Mouse (Mus musculus) MEL (cell line): ENCODE measurements at regions not wholly inside any gene's neighbourhood (a gene's known extent, or its start where the extent isn't known, plus 50 kb on each side); places are given as distances from the start of the nearest gene placed in this dataset.

Source experiments
- DNase-seq: peaks from one replicate; pipeline ENCODE4 v3.0.0; 2011; ENCODE audit warnings: low read depth, low spot score
- H3K27ac ChIP-seq: 2 replicates; pipeline ENCODE4 v1.5.1; 2012; ENCODE audit warnings: low read depth, mild to moderate bottlenecking, control low read depth, low read length, moderate library complexity; ENCODE audit not compliant: control insufficient read depth
- H3K27me3 ChIP-seq, 2 experiments: fragments of 150-350 bp in 1 of 2; sonication (generic) in 1 of 2; 2 replicates each; pipeline ENCODE4 v1.6.1; 2012; ENCODE audit warnings: low read length in 2 of 2, mild to moderate bottlenecking in 2 of 2, improper control_type of control experiment in 1 of 2, moderate library complexity in 1 of 2; ENCODE audit not compliant: insufficient read depth in 2 of 2, control insufficient read depth in 1 of 2
- H3K36me3 ChIP-seq, 2 experiments: 2 replicates each; pipeline ENCODE4 v1.6.1; 2012 to 2014; ENCODE audit warnings: low read length in 2 of 2, improper control_type of control experiment in 1 of 2, inconsistent platforms in 1 of 2, mild to moderate bottlenecking in 1 of 2; ENCODE audit not compliant: insufficient read depth in 2 of 2, control insufficient read depth in 1 of 2
- H3K4me1 ChIP-seq, 2 experiments: fragments of 150-350 bp in 1 of 2; sonication (generic) in 1 of 2; 2 replicates each; pipeline ENCODE4 v1.6.1; 2012; ENCODE audit warnings: low read length in 2 of 2, improper control_type of control experiment in 1 of 2, mild to moderate bottlenecking in 1 of 2; ENCODE audit not compliant: insufficient read depth in 2 of 2, control insufficient read depth in 1 of 2
- H3K4me3 ChIP-seq, 2 experiments: fragments of 150-350 bp in 1 of 2; sonication (generic) in 1 of 2; 2 replicates each; pipeline ENCODE4 v1.5.1; 2012; ENCODE audit warnings: low read depth in 2 of 2, low read length in 2 of 2, mild to moderate bottlenecking in 2 of 2, moderate library complexity in 2 of 2, control low read depth in 1 of 2, improper control_type of control experiment in 1 of 2; ENCODE audit not compliant: control insufficient read depth in 1 of 2, insufficient read depth in 1 of 2
- H3K79me2 ChIP-seq: 2 replicates; pipeline ENCODE4 v1.6.1; 2012; ENCODE audit warnings: mild to moderate bottlenecking, low read length, moderate library complexity; ENCODE audit not compliant: control insufficient read depth, poor library complexity, insufficient read depth
- H3K9ac ChIP-seq: 2 replicates; pipeline ENCODE4 v1.6.1; 2012; ENCODE audit warnings: low read depth, mild to moderate bottlenecking, control low read depth, low read length, moderate library complexity; ENCODE audit not compliant: control insufficient read depth, poor library complexity, severe bottlenecking
- H3K9me3 ChIP-seq: fragments of 150-350 bp; sonication (generic); replicated peaks from 2 replicates; pipeline ENCODE4 v1.6.1; 2012; ENCODE audit warnings: mild to moderate bottlenecking, low read length, improper control_type of control experiment, moderate library complexity; ENCODE audit not compliant: insufficient read depth
- CHD2 ChIP-seq: IDR thresholded peaks from 2 replicates; pipeline ENCODE4 v1.6.1; 2011; ENCODE audit warnings: low read length, improper control_type of control experiment
- CTCF ChIP-seq, 3 experiments: IDR thresholded peaks in 2 of 3; conservative IDR thresholded peaks in 1 of 3; 2 replicates each; pipeline ENCODE4 v1.5.1; 2011 to 2012; ENCODE audit warnings: low read length in 3 of 3, low read depth in 2 of 3, mild to moderate bottlenecking in 2 of 3, improper control_type of control experiment in 1 of 3, inconsistent platforms in 1 of 3, mixed read lengths in 1 of 3, moderate library complexity in 1 of 3; ENCODE audit not compliant: control insufficient read depth in 1 of 3, insufficient read depth in 1 of 3, poor library complexity in 1 of 3, severe bottlenecking in 1 of 3
- SIN3A ChIP-seq: IDR thresholded peaks from 2 replicates; pipeline ENCODE4 v1.6.1; 2012; ENCODE audit warnings: low read length, improper control_type of control experiment, inconsistent platforms

GRCm38 (mm10) chr12:25148099-25148498 is 51.2 kb upstream of the Id2 start:
- H3K27ac ChIP-seq, result no peak overlapping the region

More at GRCm38 (mm10) chr12:25148099-25148498, 51.2 kb upstream of the Id2 start:
- Histone ChIP-seq H3K9ac (no peak overlapping the region), H3K4me1 (no peaks in the 10 kb centered on the region), H3K36me3 (no peaks in the 10 kb centered on the region), H3K27me3 (no peaks in the 10 kb centered on the region; a peak in 1 of 4 replicates), H3K79me2 (no peaks in the 10 kb centered on the region), H3K4me3 (no peak overlapping the region), H3K9me3 (no peaks in the 10 kb centered on the region)
- TF ChIP-seq CHD2 (no peak), CTCF (IDR thresholded peaks at IDR 0.05 in 2 of 3, conservative IDR thresholded peaks at IDR 0.05 in 1 of 3; ENCODE audit: control insufficient read depth in 1 of 3, insufficient read depth in 1 of 3, low read depth in 2 of 3, low read length in 3 of 3, poor library complexity in 1 of 3, severe bottlenecking in 1 of 3) (no peak), SIN3A (no peak)
- DNase-seq, result no peak
